Mouse (Mus musculus): ENCODE data around the gene Inafm1.

GRCm38 (mm10) chr7:16311453-16312004, 38.1 kb upstream of the Inafm1 start:
- TF ChIP-seq E2F4 (IDR thresholded peaks at IDR 0.05; ENCODE audit: insufficient replicate concordance, low read depth, low read length): no peak
- TF ChIP-seq EP300 (IDR thresholded peaks at IDR 0.05; ENCODE audit: low read length): no peak
- no peak for TF ChIP-seq NRF1 (IDR thresholded peaks at IDR 0.05; ENCODE audit: low read depth, low read length)
- TF ChIP-seq CTCF (conservative IDR thresholded peaks at IDR 0.05 in 1 of 2, IDR thresholded peaks at IDR 0.05 in 1 of 2; ENCODE audit: low read depth in 2 of 2, low read length in 2 of 2): no peak
- no peak for TF ChIP-seq MAZ (IDR thresholded peaks at IDR 0.05; ENCODE audit: low read depth, low read length)
- no peak for TF ChIP-seq RCOR1 (conservative IDR thresholded peaks at IDR 0.05; ENCODE audit: low read depth, low read length)
- TF ChIP-seq MAX (IDR thresholded peaks at IDR 0.05; ENCODE audit: low read length): no peak; the same call in none of the 2 replicates
- 0 out of 2 replicates have a peak, but pooled peaks have one; percentile 20 for TF ChIP-seq POLR2A (IDR thresholded peaks at IDR 0.05; ENCODE audit: low read depth, low read length)
- no peak; the same call in 1 of the 2 replicates for TF ChIP-seq CHD1 (IDR thresholded peaks at IDR 0.05; ENCODE audit: low read depth, low read length)
- no peak for TF ChIP-seq CHD2 (IDR thresholded peaks at IDR 0.05; ENCODE audit: low read length)
- no peak for TF ChIP-seq SMC3 (IDR thresholded peaks at IDR 0.05; ENCODE audit: low read depth, low read length)
- TF ChIP-seq ZC3H11A (IDR thresholded peaks at IDR 0.05; ENCODE audit: low read depth, low read length): no peak
- TF ChIP-seq UBTF (IDR thresholded peaks at IDR 0.05; ENCODE audit: low read depth, low read length): no peak
